Mouse (Mus musculus): ENCODE measurements around the gene Dnmt3l.

- TF ChIP-seq CTCF (IDR thresholded peaks at IDR 0.05) (no peak), EP300 (IDR thresholded peaks at IDR 0.05) (peak; percentile 91)
Measured at GRCm38 (mm10) chr10:78054633-78055565, 13.2 kb downstream of the Dnmt3l start.
